Mouse (Mus musculus): Measurements from ENCODE around the gene Kirrel3. TPM values are rescaled to one million over a fixed set of nuclear protein-coding genes. Genes with fewer than 3 reads are reported as not detected.

Kirrel3 gene
- polyA plus RNA-seq, 1 experiment from 2014 or later, result 25.9 TPM

GRCm38 (mm10) chr9:34992201-34992600, 506.5 kb downstream of the Kirrel3 start:
- WGBS, result 26% methylated on average over 4 of the region's 4 CpGs
- ATAC-seq (ENCODE audit: low read depth), result no peak
- Histone ChIP-seq H3K4me1 (replicated peaks) (peaks cover 17% of the 10 kb centered on the region), H3K27ac (replicated peaks) (no peak overlapping the region), H3K9me3 (no peaks in the 10 kb centered on the region), H3K9ac (no peak overlapping the region), H3K36me3 (no peaks in the 10 kb centered on the region), H3K27me3 (no peaks in the 10 kb centered on the region; the same call in 1 of the 2 replicates), H3K4me2 (no peak overlapping the region), H3K4me3 (no peak overlapping the region)

GRCm38 (mm10) chr9:34993467-34994211, 507.9 kb downstream of the Kirrel3 start:
- H3K4me3 ChIP-seq, result no peak overlapping the region
- H3K36me3 ChIP-seq, result no peaks in the 10 kb centered on the region
- no peaks in the 10 kb centered on the region; the same call in 1 of the 2 replicates for H3K27me3 ChIP-seq
- peaks cover 23% of the 10 kb centered on the region for H3K4me1 ChIP-seq (replicated peaks)
- no peak overlapping the region for H3K27ac ChIP-seq (replicated peaks)
- H3K4me2 ChIP-seq, result no peak overlapping the region
- ATAC-seq (ENCODE audit: low read depth), result no peak
- H3K9me3 ChIP-seq, result no peaks in the 10 kb centered on the region
- no peak overlapping the region for H3K9ac ChIP-seq
- 68% methylated on average over 4 of the region's 4 CpGs for WGBS

GRCm38 (mm10) chr9:34995078-34995477, 509.4 kb downstream of the Kirrel3 start:
- WGBS, result 92% methylated on average over 2 of the region's 2 CpGs
- Histone ChIP-seq H3K27me3 (no peaks in the 10 kb centered on the region; the same call in 1 of the 2 replicates), H3K9ac (no peak overlapping the region), H3K27ac (replicated peaks) (no peak overlapping the region), H3K4me3 (no peak overlapping the region), H3K36me3 (no peaks in the 10 kb centered on the region), H3K4me2 (no peak overlapping the region), H3K9me3 (no peaks in the 10 kb centered on the region), H3K4me1 (replicated peaks) (peaks cover 23% of the 10 kb centered on the region)
- ATAC-seq (ENCODE audit: low read depth), result no peak

- 41% methylated on average over 15 of the region's 15 CpGs for WGBS
- H3K4me3 ChIP-seq, result no peak overlapping the region
- peaks cover 23% of the 10 kb centered on the region for H3K4me1 ChIP-seq (replicated peaks)
- ATAC-seq (ENCODE audit: low read depth), result peak; percentile 68
- H3K27ac ChIP-seq (replicated peaks), result peak overlapping the region; percentile 57; the same call in 1 of the 2 replicates
- no peak overlapping the region for H3K4me2 ChIP-seq
- H3K36me3 ChIP-seq, result 0 out of 2 replicates have a peak, but pooled peaks cover 4% of the 10 kb centered on the region
- no peaks in the 10 kb centered on the region; the same call in 1 of the 2 replicates for H3K27me3 ChIP-seq
- H3K9ac ChIP-seq, result no peak overlapping the region; the same call in 1 of the 2 replicates
- H3K9me3 ChIP-seq, result no peaks in the 10 kb centered on the region
Observed at GRCm38 (mm10) chr9:34995660-34996378, 510.1 kb downstream of the Kirrel3 start.

- H3K27ac ChIP-seq (replicated peaks), result no peak overlapping the region
- H3K9ac ChIP-seq, result no peak overlapping the region
- peaks cover 23% of the 10 kb centered on the region for H3K4me1 ChIP-seq (replicated peaks)
- no peaks in the 10 kb centered on the region; the same call in 1 of the 2 replicates for H3K27me3 ChIP-seq
- H3K4me3 ChIP-seq, result no peak overlapping the region
- H3K36me3 ChIP-seq, result 0 out of 2 replicates have a peak, but pooled peaks cover 5% of the 10 kb centered on the region
- H3K9me3 ChIP-seq, result 0 out of 2 replicates have a peak, but pooled peaks cover 5% of the 10 kb centered on the region
- 23% methylated on average over 9 of the region's 9 CpGs for WGBS
- no peak for ATAC-seq (ENCODE audit: low read depth)
- H3K4me2 ChIP-seq, result no peak overlapping the region
Observed at GRCm38 (mm10) chr9:34997880-34998865, 512.5 kb downstream of the Kirrel3 start.

GRCm38 (mm10) chr9:35004113-35004512, 518.4 kb downstream of the Kirrel3 start:
- Histone ChIP-seq H3K4me2 (no peak overlapping the region), H3K27ac (replicated peaks) (no peak overlapping the region), H3K9ac (no peak overlapping the region), H3K9me3 (0 out of 2 replicates have a peak, but pooled peaks cover 5% of the 10 kb centered on the region), H3K27me3 (no peaks in the 10 kb centered on the region), H3K4me1 (replicated peaks) (no peaks in the 10 kb centered on the region), H3K4me3 (no peak overlapping the region), H3K36me3 (0 out of 2 replicates have a peak, but pooled peaks cover 5% of the 10 kb centered on the region)
- 75% methylated on average over 4 of the region's 4 CpGs for WGBS
- ATAC-seq (ENCODE audit: low read depth), result peak; percentile 15; the same call in 1 of the 2 replicates

- no peaks in the 10 kb centered on the region for H3K9me3 ChIP-seq
- H3K27me3 ChIP-seq, result no peaks in the 10 kb centered on the region
- no peak for ATAC-seq (ENCODE audit: low read depth)
- H3K36me3 ChIP-seq, result no peaks in the 10 kb centered on the region
- 0 out of 2 replicates have a peak, but pooled peaks cover 4% of the 10 kb centered on the region for H3K4me1 ChIP-seq (replicated peaks)
- no peak overlapping the region for H3K9ac ChIP-seq
- no peak overlapping the region for H3K27ac ChIP-seq (replicated peaks)
- no peak overlapping the region for H3K4me2 ChIP-seq
- no peak overlapping the region for H3K4me3 ChIP-seq
- 79% methylated on average over 14 of the region's 14 CpGs for WGBS
Observed at GRCm38 (mm10) chr9:35007697-35008341, 522.1 kb downstream of the Kirrel3 start.

GRCm38 (mm10) chr9:35016762-35017161, 531.1 kb downstream of the Kirrel3 start:
- no peak overlapping the region for H3K27ac ChIP-seq (replicated peaks)
- H3K4me1 ChIP-seq (replicated peaks), result peaks cover 40% of the 10 kb centered on the region
- no peaks in the 10 kb centered on the region for H3K36me3 ChIP-seq
- H3K9me3 ChIP-seq, result no peaks in the 10 kb centered on the region
- no peaks in the 10 kb centered on the region for H3K27me3 ChIP-seq
- no peak overlapping the region for H3K9ac ChIP-seq
- H3K4me3 ChIP-seq, result no peak overlapping the region
- 49% methylated on average over 4 of the region's 4 CpGs for WGBS
- H3K4me2 ChIP-seq, result no peak overlapping the region
- peak; percentile 16; the same call in 1 of the 2 replicates for ATAC-seq (ENCODE audit: low read depth)

- ATAC-seq (ENCODE audit: low read depth), result peak; percentile 47; the same call in 1 of the 2 replicates
- no peaks in the 10 kb centered on the region for H3K36me3 ChIP-seq
- H3K9ac ChIP-seq, result peak overlapping the region; percentile 13; the same call in 1 of the 2 replicates
- 14% methylated on average over 13 of the region's 13 CpGs for WGBS
- H3K4me3 ChIP-seq, result no peak overlapping the region
- no peaks in the 10 kb centered on the region for H3K9me3 ChIP-seq
- no peaks in the 10 kb centered on the region for H3K27me3 ChIP-seq
- peaks cover 40% of the 10 kb centered on the region for H3K4me1 ChIP-seq (replicated peaks)
- peak overlapping the region; percentile 38 for H3K4me2 ChIP-seq
- H3K27ac ChIP-seq (replicated peaks), result peak overlapping the region; percentile 34
Observed at GRCm38 (mm10) chr9:35017563-35017962, 531.9 kb downstream of the Kirrel3 start.

- Histone ChIP-seq H3K4me2 (peak overlapping the region; percentile 38; the same call in 1 of the 2 replicates), H3K27ac (replicated peaks) (no peak overlapping the region), H3K9ac (no peak overlapping the region), H3K4me1 (replicated peaks) (peaks cover 40% of the 10 kb centered on the region), H3K27me3 (no peaks in the 10 kb centered on the region), H3K36me3 (no peaks in the 10 kb centered on the region), H3K9me3 (no peaks in the 10 kb centered on the region), H3K4me3 (no peak overlapping the region)
- ATAC-seq (ENCODE audit: low read depth), result 0 out of 2 replicates have a peak, but pooled peaks have one; percentile 28
- 48% methylated on average over 5 of the region's 5 CpGs for WGBS
Observed at GRCm38 (mm10) chr9:35018056-35018455, 532.4 kb downstream of the Kirrel3 start.

GRCm38 (mm10) chr9:35019372-35019771, 533.7 kb downstream of the Kirrel3 start:
- Histone ChIP-seq H3K9me3 (no peaks in the 10 kb centered on the region), H3K27me3 (peaks cover 9% of the 10 kb centered on the region; the same call in 1 of the 2 replicates), H3K4me1 (replicated peaks) (peaks cover 41% of the 10 kb centered on the region), H3K4me3 (no peak overlapping the region), H3K36me3 (no peaks in the 10 kb centered on the region), H3K27ac (replicated peaks) (no peak overlapping the region), H3K4me2 (no peak overlapping the region), H3K9ac (no peak overlapping the region)
- WGBS, result 8% methylated on average over 3 of the region's 3 CpGs
- peak; percentile 61 for ATAC-seq (ENCODE audit: low read depth)
